Mouse (Mus musculus) bone marrow macrophage, adult 2 months (primary cell): ENCODE measurements around the gene Bmp7.

Experiments used
- CTCF ChIP-seq: IDR thresholded peaks from 2 replicates; pipeline ENCODE4 v1.5.1; 2012; ENCODE audit warnings: low read depth, mild to moderate bottlenecking, low read length, moderate library complexity
- POLR2A ChIP-seq: IDR thresholded peaks from 2 replicates; pipeline ENCODE4 v1.6.1; 2012; ENCODE audit warnings: mild to moderate bottlenecking, low read depth, low read length, borderline replicate concordance

- TF ChIP-seq CTCF (no peak), POLR2A (no peak)
Measured at GRCm38 (mm10) chr2:172860104-172860503, 80.0 kb downstream of the Bmp7 start.
